Mouse (Mus musculus) intestine, embryonic 15.5 days (tissue): Measurements from ENCODE around the gene Zc3h12c. TPM values are rescaled to one million over a fixed set of nuclear protein-coding genes. Genes with fewer than 3 reads are reported as not detected.
"Not testable (repeated sequence)": the region's sequence is repeated elsewhere in the genome, so short reads cannot be mapped to it uniquely, and the experiment has no call there.

ENCODE experiments used
- ATAC-seq: fragments of 200-750 bp; cut with Nextera tagmentation; 2 replicates; pipeline ENCODE4 v1.8.0; 2017; ENCODE audit warnings: moderate TSS enrichment, moderate library complexity
- H3K27ac ChIP-seq: fragments of 300-500 bp; sonication (generic); 2 replicates; pipeline ENCODE4 v1.5.1; 2015; ENCODE audit warnings: mild to moderate bottlenecking, inconsistent platforms
- H3K27me3 ChIP-seq: fragments of 300-500 bp; sonication (generic); replicated peaks from 2 replicates; pipeline ENCODE4 v1.6.1; 2015; ENCODE audit warnings: inconsistent platforms
- H3K36me3 ChIP-seq: fragments of 300-500 bp; sonication (generic); 2 replicates; pipeline ENCODE4 v1.6.1; 2015; ENCODE audit warnings: inconsistent platforms
- H3K4me1 ChIP-seq: fragments of 300-500 bp; sonication (generic); replicated peaks from 2 replicates; pipeline ENCODE4 v1.6.1; 2015; ENCODE audit warnings: inconsistent platforms
- H3K4me2 ChIP-seq: fragments of 300-500 bp; sonication (generic); replicated peaks from 2 replicates; pipeline ENCODE4 v1.6.1; 2015; ENCODE audit warnings: mild to moderate bottlenecking, inconsistent platforms
- H3K4me3 ChIP-seq: fragments of 300-500 bp; sonication (generic); replicated peaks from 2 replicates; pipeline ENCODE4 v1.5.1; 2015; ENCODE audit warnings: inconsistent platforms
- H3K9ac ChIP-seq: fragments of 300-500 bp; sonication (generic); 2 replicates; pipeline ENCODE4 v1.6.1; 2015; ENCODE audit warnings: inconsistent platforms
- H3K9me3 ChIP-seq: fragments of 300-500 bp; sonication (generic); 2 replicates; pipeline ENCODE4 v1.6.1; 2016; ENCODE audit warnings: inconsistent platforms
- WGBS: fragments of 180-500 bp; shearing (Covaris S2); methylation state at CpG from one replicate; pipeline ENCODE4 v1.1.7; 2015; 5-methylcytosine and 5-hydroxymethylcytosine counted together
- polyA plus RNA-seq: library from polyadenylated mRNA; unstranded; fragments of >200 nt; fragmentation: Nextera tagmentation; extraction: Ambion mirVana; gene quantifications from 2 replicates; pipeline ENCODE4 v1.2.1, GENCODE M21; 2015

Gene Zc3h12c
- polyA plus RNA-seq, 1 experiment from 2014 or later = 2.1 TPM

GRCm38 (mm10) chr9:52095666-52096065 is 72.7 kb downstream of the Zc3h12c start:
- 65% methylated on average over 3 of the region's 3 CpGs for WGBS
- Histone ChIP-seq H3K27me3 (peaks cover 10% of the 10 kb centered on the region; the same call in 1 of the 2 replicates), H3K4me2 (no peak overlapping the region), H3K27ac (no peak overlapping the region), H3K9me3 (no peaks in the 10 kb centered on the region), H3K9ac (no peak overlapping the region), H3K36me3 (no peaks in the 10 kb centered on the region), H3K4me3 (no peak overlapping the region), H3K4me1 (0 out of 2 replicates have a peak, but pooled peaks cover 3% of the 10 kb centered on the region)
- ATAC-seq = no peak

- Histone ChIP-seq H3K4me3 (no peak overlapping the region), H3K36me3 (no peaks in the 10 kb centered on the region), H3K9me3 (no peaks in the 10 kb centered on the region), H3K9ac (no peak overlapping the region), H3K27me3 (peaks cover 6% of the 10 kb centered on the region; the same call in 1 of the 2 replicates), H3K4me2 (no peak overlapping the region), H3K27ac (no peak overlapping the region), H3K4me1 (0 out of 2 replicates have a peak, but pooled peaks cover 3% of the 10 kb centered on the region)
- WGBS = 79% methylated on average over 10 of the region's 10 CpGs
- no peak for ATAC-seq
Measured at GRCm38 (mm10) chr9:52094471-52094980, 73.8 kb downstream of the Zc3h12c start.

GRCm38 (mm10) chr9:52094016-52094415 is 74.4 kb downstream of the Zc3h12c start:
- Histone ChIP-seq H3K27me3 (peaks cover 6% of the 10 kb centered on the region; the same call in 1 of the 2 replicates), H3K9me3 (no peaks in the 10 kb centered on the region), H3K36me3 (no peaks in the 10 kb centered on the region), H3K9ac (no peak overlapping the region), H3K27ac (no peak overlapping the region), H3K4me3 (no peak overlapping the region), H3K4me2 (no peak overlapping the region), H3K4me1 (0 out of 2 replicates have a peak, but pooled peaks cover 3% of the 10 kb centered on the region)
- WGBS = 75% methylated on average over 5 of the region's 5 CpGs
- ATAC-seq = no peak

- no peak for ATAC-seq
- Histone ChIP-seq H3K9me3 (no peaks in the 10 kb centered on the region), H3K36me3 (no peaks in the 10 kb centered on the region), H3K27ac (no peak overlapping the region), H3K4me3 (no peak overlapping the region), H3K9ac (no peak overlapping the region), H3K27me3 (peaks cover 3% of the 10 kb centered on the region; the same call in 1 of the 2 replicates), H3K4me2 (no peak overlapping the region), H3K4me1 (0 out of 2 replicates have a peak, but pooled peaks cover 3% of the 10 kb centered on the region)
- 68% methylated on average over 8 of the region's 8 CpGs for WGBS
Measured at GRCm38 (mm10) chr9:52093108-52093507, 75.3 kb downstream of the Zc3h12c start.

GRCm38 (mm10) chr9:52092311-52092710 is 76.1 kb downstream of the Zc3h12c start:
- Histone ChIP-seq H3K4me2 (no peak overlapping the region), H3K9ac (no peak overlapping the region), H3K27me3 (peaks cover under 1% of the 10 kb centered on the region; the same call in 1 of the 2 replicates), H3K4me3 (no peak overlapping the region), H3K9me3 (no peaks in the 10 kb centered on the region), H3K4me1 (0 out of 2 replicates have a peak, but pooled peaks cover 3% of the 10 kb centered on the region), H3K27ac (no peak overlapping the region), H3K36me3 (no peaks in the 10 kb centered on the region)
- no peak for ATAC-seq
- 86% methylated on average over 5 of the region's 5 CpGs for WGBS

- Histone ChIP-seq H3K9ac (no peak overlapping the region), H3K27me3 (no peaks in the 10 kb centered on the region; the same call in 1 of the 2 replicates), H3K4me2 (no peak overlapping the region), H3K36me3 (no peaks in the 10 kb centered on the region), H3K27ac (no peak overlapping the region), H3K9me3 (no peaks in the 10 kb centered on the region), H3K4me3 (no peak overlapping the region), H3K4me1 (0 out of 2 replicates have a peak, but pooled peaks cover 3% of the 10 kb centered on the region)
- no peak for ATAC-seq
- 91% methylated on average over 9 of the region's 9 CpGs for WGBS
Measured at GRCm38 (mm10) chr9:52091752-52092151, 76.6 kb downstream of the Zc3h12c start.

GRCm38 (mm10) chr9:52082414-52082813 is 86.0 kb downstream of the Zc3h12c start:
- no peak overlapping the region for H3K4me3 ChIP-seq
- no peak overlapping the region for H3K4me2 ChIP-seq
- no peaks in the 10 kb centered on the region for H3K27me3 ChIP-seq
- H3K9ac ChIP-seq = no peak overlapping the region
- H3K27ac ChIP-seq = no peak overlapping the region
- 67% methylated on average over 4 of the region's 4 CpGs for WGBS
- H3K9me3 ChIP-seq = no peaks in the 10 kb centered on the region
- no peaks in the 10 kb centered on the region for H3K4me1 ChIP-seq
- peaks cover 2% of the 10 kb centered on the region; the same call in 1 of the 2 replicates for H3K36me3 ChIP-seq
- no peak for ATAC-seq

GRCm38 (mm10) chr9:52081979-52082378 is 86.4 kb downstream of the Zc3h12c start:
- no peaks in the 10 kb centered on the region for H3K9me3 ChIP-seq
- no peaks in the 10 kb centered on the region for H3K27me3 ChIP-seq
- H3K4me2 ChIP-seq = no peak overlapping the region
- WGBS = 46% methylated on average over 2 of the region's 2 CpGs
- peaks cover 2% of the 10 kb centered on the region; the same call in 1 of the 2 replicates for H3K36me3 ChIP-seq
- H3K9ac ChIP-seq = no peak overlapping the region
- H3K27ac ChIP-seq = no peak overlapping the region
- ATAC-seq = no peak
- no peaks in the 10 kb centered on the region for H3K4me1 ChIP-seq
- no peak overlapping the region for H3K4me3 ChIP-seq

- Histone ChIP-seq H3K27ac (no peak overlapping the region), H3K27me3 (no peaks in the 10 kb centered on the region), H3K4me2 (no peak overlapping the region), H3K9me3 (no peaks in the 10 kb centered on the region), H3K4me1 (no peaks in the 10 kb centered on the region), H3K36me3 (0 out of 2 replicates have a peak, but pooled peaks cover 3% of the 10 kb centered on the region), H3K4me3 (no peak overlapping the region), H3K9ac (no peak overlapping the region)
- ATAC-seq = no peak
- WGBS = 88% methylated on average over 1 of the region's 1 CpGs
Measured at GRCm38 (mm10) chr9:52077692-52078091, 90.7 kb downstream of the Zc3h12c start.

GRCm38 (mm10) chr9:52076089-52076488 is 92.3 kb downstream of the Zc3h12c start:
- Histone ChIP-seq H3K4me3 (no peak overlapping the region), H3K4me1 (no peaks in the 10 kb centered on the region), H3K9me3 (no peaks in the 10 kb centered on the region), H3K27ac (no peak overlapping the region), H3K4me2 (no peak overlapping the region), H3K36me3 (0 out of 2 replicates have a peak, but pooled peaks cover 3% of the 10 kb centered on the region), H3K9ac (no peak overlapping the region), H3K27me3 (no peaks in the 10 kb centered on the region)
- whole genome bisulfite sequencing = 95% methylated on average over 2 of the region's 2 CpGs
- ATAC-seq = no peak

GRCm38 (mm10) chr9:52072202-52072601 is 96.2 kb downstream of the Zc3h12c start:
- no peak overlapping the region for H3K27ac ChIP-seq
- H3K9ac ChIP-seq = no peak overlapping the region
- no peak overlapping the region for H3K4me2 ChIP-seq
- H3K4me3 ChIP-seq = no peak overlapping the region
- no peaks in the 10 kb centered on the region for H3K9me3 ChIP-seq
- no peak for ATAC-seq
- H3K4me1 ChIP-seq = no peaks in the 10 kb centered on the region
- H3K27me3 ChIP-seq = no peaks in the 10 kb centered on the region
- H3K36me3 ChIP-seq = peaks cover 7% of the 10 kb centered on the region; the same call in 1 of the 2 replicates

- not testable (repeated sequence) for ATAC-seq, H3K27ac ChIP-seq, H3K4me2 ChIP-seq, H3K27me3 ChIP-seq, H3K9me3 ChIP-seq, H3K9ac ChIP-seq, H3K4me1 ChIP-seq, H3K36me3 ChIP-seq, H3K4me3 ChIP-seq
Measured at GRCm38 (mm10) chr9:52071352-52071751, 97.0 kb downstream of the Zc3h12c start.

GRCm38 (mm10) chr9:52070052-52070451 is 98.3 kb downstream of the Zc3h12c start:
- Histone ChIP-seq H3K4me1 (no peaks in the 10 kb centered on the region), H3K27me3 (no peaks in the 10 kb centered on the region), H3K4me3 (no peak overlapping the region), H3K9me3 (no peaks in the 10 kb centered on the region), H3K4me2 (no peak overlapping the region), H3K9ac (no peak overlapping the region), H3K36me3 (peaks cover 7% of the 10 kb centered on the region; the same call in 1 of the 2 replicates), H3K27ac (no peak overlapping the region)
- ATAC-seq = no peak
- 86% methylated on average over 2 of the region's 2 CpGs for WGBS
